Comparison of ENCODE assay signal across 9 mouse cellular contexts in genomic region chr16:97804680-97805547, GRCm38 (mm10). TPM values are rescaled to one million over a fixed set of nuclear protein-coding genes. Genes with fewer than 3 reads are reported as not detected.
DNase-seq lines count a peak whose midpoint lies in the region; ATAC-seq lines count a peak whose summit lies in the region.
"Had no signal": no experiment of that assay in that cellular context is flagged by ENCODE, and none has a peak within 500 bp of the region (broad histone marks: within the 10 kb centered on the region; RNA-seq: fewer than 3 reads in every experiment).

No protein-coding gene starts in this region.

- peak; percentile 64 to 78 for ATAC-seq in hematopoietic stem cell, adult 5-6 weeks (replicated peaks in 1 of 2; ENCODE audit: insufficient read depth in 1 of 2, low FRiP score in 2 of 2, low TSS enrichment in 1 of 2, low read depth in 1 of 2, poor library complexity in 2 of 2, severe bottlenecking in 2 of 2)

- 79% methylated on average over 7 of the region's 7 CpGs for WGBS in forebrain, embryonic 10.5 days

- no peak overlapping the region for H3K27ac ChIP-seq in forebrain, embryonic 10.5 days

- H3K4me3 ChIP-seq in forebrain, embryonic 10.5 days = no peak overlapping the region
- H3K4me3 ChIP-seq: megakaryocyte, embryonic 14.5 days had no signal

- no peaks in the 10 kb centered on the region for H3K4me1 ChIP-seq in forebrain, embryonic 10.5 days

- H3K27me3 ChIP-seq in forebrain, embryonic 10.5 days (ENCODE audit: poor library complexity, severe bottlenecking) = no peaks in the 10 kb centered on the region
- H3K27me3 ChIP-seq: megakaryocyte, embryonic 14.5 days had no signal

- DNase-seq in MEL-GATA-1-ER (ENCODE audit: extremely low read depth, low read depth) = peak; percentile 21
- DNase-seq in c-Kit-negative CD71-positive TER-119-positive erythroid progenitor cells, embryonic 14.5 days (ENCODE audit: low read depth, low spot score) = peak; percentile 5
- DNase-seq in forebrain, embryonic 10.5 days (ENCODE audit: extremely low spot score, low spot score) = peak; percentile 17
- DNase-seq in layer of hippocampus, postnatal 10 days (ENCODE audit: low spot score in 2 of 2) = peak; percentile 85 to 87
- peak; percentile 83 for DNase-seq in lung, postnatal 25 days (ENCODE audit: low spot score)
- peak; percentile 88 for DNase-seq in right cerebral cortex, postnatal 4 days
- DNase-seq in yolk sac, embryonic 10.5 days (ENCODE audit: low spot score) = peak; percentile 21

- peaks cover 97% of the 10 kb centered on the region for H3K36me3 ChIP-seq in forebrain, embryonic 10.5 days (replicated peaks)

- no peaks in the 10 kb centered on the region for H3K9me3 ChIP-seq in forebrain, embryonic 10.5 days
- H3K9me3 ChIP-seq: megakaryocyte, embryonic 14.5 days had no signal

RNA-seq across cellular contexts. Expression of gene Ripk4, which starts 41.3 kb away (rescaled TPM):
- 3.5 and 3.6 TPM in 2 replicates for polyA plus RNA-seq in forebrain, embryonic 10.5 days (2016; fragmentation: Nextera tagmentation; extraction: Ambion mirVana)
- total RNA-seq in hematopoietic stem cell, adult 5-6 weeks (2017) = not detected in 2 replicates
- total RNA-seq in layer of hippocampus, postnatal 10 days (2021) = under 1 TPM; 0.36 to 0.39 TPM

RNA-seq across cellular contexts. Expression of gene Prdm15, which starts 46.7 kb away (rescaled TPM):
- polyA plus RNA-seq in forebrain, embryonic 10.5 days (2016; fragmentation: Nextera tagmentation; extraction: Ambion mirVana) = 15.8 and 16.0 TPM in 2 replicates
- 9.4 and 9.5 TPM in 2 replicates for total RNA-seq in hematopoietic stem cell, adult 5-6 weeks (2017)
- 10 to 100 TPM; 16.6 to 21.0 TPM for total RNA-seq in layer of hippocampus, postnatal 10 days (2021)

Comparison
In these comparisons a context has a peak if more than half of its experiments do, and no peak if none do; other contexts are left out.
1. DNase-seq: peak in every context shown above with its lines; median percentile 88 in right cerebral cortex, postnatal 4 days; 86 in layer of hippocampus, postnatal 10 days; 83 in lung, postnatal 25 days; 21 in MEL-GATA-1-ER; 21 in yolk sac, embryonic 10.5 days; 17 in forebrain, embryonic 10.5 days; 5 in c-Kit-negative CD71-positive TER-119-positive erythroid progenitor cells, embryonic 14.5 days.